Mouse (Mus musculus) intestine, embryonic 14.5 days (tissue): ENCODE measurements around the gene Ugt2b34. TPM values are rescaled to one million over a fixed set of nuclear protein-coding genes. Genes with fewer than 3 reads are reported as not detected.

Experiments used
- ATAC-seq: fragments of 200-750 bp; cut with Nextera tagmentation; replicated peaks from 2 replicates; pipeline ENCODE4 v1.8.0; 2017; ENCODE audit warnings: low read depth, moderate number of reproducible peaks, moderate TSS enrichment, moderate library complexity; ENCODE audit not compliant: low FRiP score, low TSS enrichment
- DNase-seq: peaks from one replicate; pipeline ENCODE4 v3.0.0-alpha.2; 2018; ENCODE audit warnings: low spot score
- H3K27ac ChIP-seq: fragments of 300-500 bp; sonication (generic); 2 replicates; pipeline ENCODE4 v1.5.1; 2014; ENCODE audit warnings: low read depth, mild to moderate bottlenecking, control low read depth
- H3K27me3 ChIP-seq: fragments of 300-500 bp; sonication (generic); replicated peaks from 2 replicates; pipeline ENCODE4 v1.6.1; 2014; ENCODE audit warnings: low read length, control low read depth; ENCODE audit not compliant: control insufficient read depth, insufficient read depth
- H3K36me3 ChIP-seq: fragments of 300-500 bp; sonication (generic); 2 replicates; pipeline ENCODE4 v1.6.1; 2014; ENCODE audit warnings: low read length, control low read depth; ENCODE audit not compliant: control insufficient read depth, insufficient read depth
- H3K4me1 ChIP-seq: fragments of 300-500 bp; sonication (generic); replicated peaks from 2 replicates; pipeline ENCODE4 v1.6.1; 2014; ENCODE audit warnings: low read length, control low read depth, mixed read lengths; ENCODE audit not compliant: control insufficient read depth, insufficient read depth
- H3K4me2 ChIP-seq: fragments of 300-500 bp; sonication (generic); 2 replicates; pipeline ENCODE4 v1.6.1; 2014; ENCODE audit warnings: low read length
- H3K4me3 ChIP-seq: fragments of 300-500 bp; sonication (generic); 2 replicates; pipeline ENCODE4 v1.5.1; 2014; ENCODE audit warnings: low read depth, low read length, control low read depth, mixed read lengths
- H3K9ac ChIP-seq: fragments of 300-500 bp; sonication (generic); 2 replicates; pipeline ENCODE4 v1.6.1; 2014; ENCODE audit warnings: mild to moderate bottlenecking, low read length
- H3K9me3 ChIP-seq: fragments of 300-500 bp; sonication (generic); 2 replicates; pipeline ENCODE4 v1.6.1; 2016; ENCODE audit warnings: low read length, control low read depth; ENCODE audit not compliant: control insufficient read depth
- WGBS: fragments of 180-500 bp; shearing (Covaris S2); extraction: QIAGEN DNeasy Blood & Tissue Kit; methylation state at CpG from one replicate; pipeline ENCODE4 v1.1.7; 2014; 5-methylcytosine and 5-hydroxymethylcytosine counted together
- polyA plus RNA-seq: library from polyadenylated mRNA; unstranded; fragments of >200 nt; fragmentation: Nextera tagmentation; extraction: Ambion mirVana; gene quantifications from 2 replicates; pipeline ENCODE4 v1.2.1, GENCODE M21; 2014

Ugt2b34 gene
- 104 and 105 TPM in 2 replicates for polyA plus RNA-seq

DNA sequence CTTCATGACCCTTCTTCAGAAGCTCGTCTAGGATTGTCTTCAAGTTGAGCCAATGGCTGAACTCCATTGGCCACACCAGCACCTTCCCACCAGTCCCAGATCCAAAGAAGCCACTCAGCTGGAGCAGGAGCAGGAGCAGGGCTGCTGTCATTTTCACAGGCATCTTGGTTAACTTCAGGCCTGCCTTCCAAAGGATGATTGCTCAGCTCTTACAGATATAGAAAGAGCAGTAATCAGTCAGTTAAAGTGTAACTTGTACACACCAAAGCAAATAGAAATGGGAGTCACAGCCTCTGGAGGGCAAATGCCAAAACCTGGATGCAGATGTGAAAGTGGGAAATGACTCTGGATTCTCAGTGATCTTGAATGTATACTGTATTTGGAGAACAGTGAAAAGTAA lies at the start of gene Ugt2b34:
Ugt2b34 (minus strand) TSS at position 180 of the 400 bp plus-strand sequence.
- Histone ChIP-seq H3K36me3 (no peaks in the 10 kb centered on the region), H3K27ac (no peak within 1 kb of the TSS), H3K4me1 (no peaks in the 10 kb centered on the region), H3K27me3 (no peaks in the 10 kb centered on the region), H3K4me3 (peak within 1 kb of the TSS; percentile 41), H3K4me2 (peak within 1 kb of the TSS; percentile 20), H3K9ac (peak within 1 kb of the TSS; percentile 20; the same call in 1 of the 2 replicates), H3K9me3 (no peaks in the 10 kb centered on the region)
- WGBS: 44% methylated on average over 1 of the region's 1 CpGs
- ATAC-seq (peak; percentile 81), DNase-seq (no peak)

DNA sequence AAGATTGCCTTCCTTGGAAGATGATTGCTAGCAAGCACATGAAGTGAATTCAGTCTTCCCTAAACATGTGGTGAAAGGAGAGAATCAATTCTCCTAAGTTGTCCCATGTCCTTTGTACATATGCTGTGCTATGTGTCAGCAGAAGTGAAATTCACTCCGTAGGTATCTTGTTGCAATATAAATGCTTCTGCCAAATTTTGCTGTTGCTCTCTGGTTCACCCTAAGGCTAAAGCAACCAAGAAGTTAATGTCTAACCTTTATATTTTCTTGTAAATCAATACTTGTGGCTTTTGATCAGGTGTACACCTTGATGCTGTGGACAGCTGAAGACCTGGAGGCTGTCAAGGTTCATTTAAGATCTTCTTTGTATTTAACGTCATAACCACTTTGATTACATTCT lies 35.4 kb upstream of the Ugt2b34 start:
- no peak overlapping the region for H3K9ac ChIP-seq
- H3K4me1 ChIP-seq: no peaks in the 10 kb centered on the region
- no peaks in the 10 kb centered on the region for H3K9me3 ChIP-seq
- H3K36me3 ChIP-seq: no peaks in the 10 kb centered on the region
- 69% methylated on average over 2 of the region's 2 CpGs for WGBS
- no peaks in the 10 kb centered on the region for H3K27me3 ChIP-seq
- ATAC-seq (no peak), DNase-seq (no peak)
- no peak overlapping the region for H3K4me2 ChIP-seq
- H3K27ac ChIP-seq: no peak overlapping the region
- H3K4me3 ChIP-seq: no peak overlapping the region

DNA sequence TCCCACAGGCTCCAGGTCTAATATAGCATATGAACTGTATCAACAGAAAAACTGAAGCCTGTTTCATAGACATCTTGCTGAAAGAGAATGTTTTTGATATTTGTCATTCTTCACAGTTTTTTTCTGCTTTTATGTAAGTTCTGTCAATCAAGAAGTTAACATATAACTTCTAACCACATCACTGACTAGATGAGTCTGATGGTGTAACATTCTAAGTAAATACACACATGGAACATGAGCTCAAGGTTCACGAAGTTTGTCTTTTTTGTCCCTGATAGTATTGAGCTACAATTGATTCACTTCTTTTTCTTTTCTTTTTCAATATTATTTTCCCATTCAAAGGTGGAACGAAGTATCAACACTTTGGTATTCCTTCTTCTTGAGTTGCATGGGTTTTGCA lies 19.7 kb upstream of the Ugt2b34 start, which contains the start of gene Ugt2b1:
Ugt2b1 (minus strand) TSS at position 105 of the 400 bp plus-strand sequence.
- no peak within 1 kb of the TSS for H3K4me3 ChIP-seq
- H3K27me3 ChIP-seq: no peaks in the 10 kb centered on the region
- H3K9ac ChIP-seq: no peak within 1 kb of the TSS
- H3K27ac ChIP-seq: no peak within 1 kb of the TSS
- DNase-seq (no peak), ATAC-seq (no peak)
- no peak within 1 kb of the TSS for H3K4me2 ChIP-seq
- 79% methylated on average over 2 of the region's 2 CpGs for WGBS
- H3K36me3 ChIP-seq: no peaks in the 10 kb centered on the region
- H3K9me3 ChIP-seq: no peaks in the 10 kb centered on the region
- H3K4me1 ChIP-seq: no peaks in the 10 kb centered on the region

DNA sequence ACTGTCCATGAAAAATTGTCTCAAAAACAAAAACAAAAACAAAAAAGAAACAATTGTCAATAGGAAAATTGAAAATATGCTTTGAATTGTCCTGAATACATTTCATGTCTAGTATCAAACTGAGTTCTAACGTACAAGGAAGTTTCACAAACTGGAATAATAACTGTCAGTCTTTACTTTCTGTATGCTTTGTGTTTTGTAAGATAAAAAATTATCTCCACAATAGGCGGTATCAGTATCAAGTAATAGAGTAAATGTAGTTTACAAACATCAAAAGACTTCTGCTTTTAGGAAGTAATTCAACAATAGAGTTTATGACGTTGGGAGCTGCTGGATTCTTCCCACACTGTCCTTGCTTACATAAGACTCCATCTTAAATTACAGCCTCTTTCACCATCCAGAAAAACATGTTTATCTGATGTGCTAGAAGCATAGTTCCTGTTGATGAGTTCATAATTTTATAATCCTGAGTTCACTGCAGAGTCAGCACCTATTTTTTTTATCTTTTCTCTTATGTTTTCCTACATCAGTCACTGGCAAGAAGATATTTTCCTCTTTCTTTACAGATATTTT lies 14.0 kb upstream of the Ugt2b34 start:
- Histone ChIP-seq H3K4me1 (no peaks in the 10 kb centered on the region), H3K27me3 (no peaks in the 10 kb centered on the region), H3K4me3 (no peak overlapping the region), H3K36me3 (no peaks in the 10 kb centered on the region), H3K9me3 (no peaks in the 10 kb centered on the region), H3K9ac (no peak overlapping the region), H3K4me2 (no peak overlapping the region), H3K27ac (no peak overlapping the region)
- DNase-seq (no peak), ATAC-seq (no peak)
- 64% methylated on average over 3 of the region's 3 CpGs for WGBS

DNA sequence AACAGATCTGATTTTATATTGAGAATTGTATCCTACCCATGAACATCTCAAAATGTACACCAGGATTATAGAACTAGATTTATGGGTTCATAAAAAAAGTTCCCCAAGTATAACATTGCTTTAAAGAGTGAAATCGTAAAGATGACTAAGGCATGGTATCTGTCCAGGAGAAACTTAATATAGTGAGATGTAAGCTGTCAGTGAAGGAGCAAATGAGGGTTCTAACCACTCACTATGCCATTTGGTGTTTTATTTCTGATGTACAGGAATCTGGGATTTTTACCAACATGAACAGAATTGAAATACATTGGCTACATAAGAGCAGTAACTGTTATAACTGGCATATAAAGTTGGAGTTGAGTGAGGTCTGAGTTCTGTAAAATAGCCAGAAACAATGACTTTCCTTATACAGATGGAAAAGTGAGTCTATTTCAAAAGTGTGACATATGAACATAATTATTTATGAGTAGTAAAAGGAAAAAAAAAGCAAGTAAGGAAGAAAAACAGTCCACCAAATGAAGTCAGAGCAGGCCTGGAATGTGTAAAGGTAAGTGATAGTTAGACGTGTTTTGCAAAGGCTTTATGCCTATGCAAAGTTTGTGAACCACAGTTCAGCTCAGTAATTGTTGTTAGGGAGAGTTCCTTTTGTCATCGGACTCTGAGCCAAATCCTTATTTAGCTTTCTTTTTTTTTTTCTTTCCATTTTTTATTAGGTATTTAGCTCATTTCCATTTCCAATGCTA lies 4.8 kb upstream of the Ugt2b34 start:
- Histone ChIP-seq H3K9me3 (no peaks in the 10 kb centered on the region), H3K36me3 (no peaks in the 10 kb centered on the region), H3K9ac (no peak overlapping the region), H3K27me3 (no peaks in the 10 kb centered on the region), H3K27ac (no peak overlapping the region), H3K4me1 (no peaks in the 10 kb centered on the region), H3K4me2 (no peak overlapping the region), H3K4me3 (no peak overlapping the region)
- DNase-seq (no peak), ATAC-seq (no peak)
- 58% methylated on average over 3 of the region's 3 CpGs for WGBS

DNA sequence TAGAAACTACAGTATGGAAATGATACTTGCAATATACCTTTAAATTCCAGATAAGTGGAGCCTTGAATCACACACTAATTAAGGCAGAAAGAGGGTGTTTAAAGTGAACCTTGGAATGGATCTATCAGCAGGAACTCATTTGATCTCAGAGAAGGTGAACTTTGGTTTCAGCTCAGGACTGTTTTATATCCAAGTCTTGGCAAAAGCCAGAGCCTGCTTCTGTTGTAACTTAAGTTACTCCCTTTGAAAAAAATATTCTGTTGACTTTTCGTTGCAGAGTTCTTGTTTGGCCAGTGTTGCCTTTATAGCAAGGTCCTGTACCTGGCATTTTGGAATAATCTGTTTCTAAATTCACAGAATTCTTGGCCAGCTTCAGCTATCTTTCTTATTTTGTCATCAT lies 4.0 kb upstream of the Ugt2b34 start:
- WGBS: 34% methylated on average over 1 of the region's 1 CpGs
- ATAC-seq: 0 out of 2 replicates have a peak, but pooled peaks have one; percentile 23
- DNase-seq: no peak
- no peak overlapping the region for H3K9ac ChIP-seq
- no peak overlapping the region for H3K4me2 ChIP-seq
- H3K9me3 ChIP-seq: no peaks in the 10 kb centered on the region
- H3K27ac ChIP-seq: no peak overlapping the region
- H3K27me3 ChIP-seq: no peaks in the 10 kb centered on the region
- H3K4me1 ChIP-seq: no peaks in the 10 kb centered on the region
- H3K36me3 ChIP-seq: no peaks in the 10 kb centered on the region
- no peak overlapping the region for H3K4me3 ChIP-seq

DNA sequence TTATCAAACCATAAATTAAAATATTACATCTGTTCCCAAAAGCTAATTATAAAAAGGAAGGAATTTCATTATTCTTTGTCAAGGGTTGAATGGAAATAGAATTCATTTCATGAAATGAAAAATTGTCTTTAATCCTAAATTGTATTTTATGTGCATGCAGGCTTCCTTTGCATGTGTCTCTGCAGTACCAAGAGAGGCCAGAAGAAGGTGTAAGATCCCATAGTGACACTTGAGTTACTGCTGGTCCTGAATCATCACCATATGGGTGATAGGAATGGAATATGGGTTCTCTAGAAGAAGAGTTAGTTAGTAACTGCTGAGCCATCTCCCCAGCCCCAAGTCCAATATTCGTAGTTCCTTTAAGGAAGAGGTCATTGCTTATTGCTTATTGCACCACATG lies 16.8 kb downstream of the Ugt2b34 start:
- no peak overlapping the region for H3K9ac ChIP-seq
- no peak for DNase-seq
- peaks cover 8% of the 10 kb centered on the region; the same call in 1 of the 2 replicates for H3K9me3 ChIP-seq
- H3K4me2 ChIP-seq: no peak overlapping the region
- H3K4me1 ChIP-seq: no peaks in the 10 kb centered on the region
- no peak overlapping the region for H3K4me3 ChIP-seq
- H3K27ac ChIP-seq: no peak overlapping the region
- WGBS: 94% methylated on average over 1 of the region's 1 CpGs
- peaks cover 11% of the 10 kb centered on the region; the same call in 1 of the 2 replicates for H3K36me3 ChIP-seq
- ATAC-seq: no peak
- H3K27me3 ChIP-seq: no peaks in the 10 kb centered on the region

DNA sequence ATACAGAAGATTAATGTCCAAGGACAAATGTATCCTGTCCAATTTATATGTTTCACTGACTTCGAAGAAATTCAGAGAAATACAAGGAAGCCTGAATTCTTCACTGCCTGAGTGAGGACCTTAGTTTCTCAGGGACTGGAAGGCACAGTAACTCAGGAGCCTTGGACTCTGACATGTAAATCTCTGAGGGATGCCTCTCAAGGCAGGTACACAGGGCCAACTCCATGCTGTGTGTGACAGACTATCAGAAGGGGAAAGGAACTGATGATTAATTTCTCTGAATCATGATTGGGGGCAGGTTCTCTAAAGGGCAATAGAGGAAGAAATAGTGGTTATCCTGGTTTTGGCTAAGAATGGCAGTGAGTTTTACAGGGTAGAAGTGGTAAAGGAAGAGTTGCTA lies 18.3 kb downstream of the Ugt2b34 start:
- Histone ChIP-seq H3K4me3 (no peak overlapping the region), H3K27me3 (no peaks in the 10 kb centered on the region), H3K36me3 (peaks cover 8% of the 10 kb centered on the region; the same call in 1 of the 2 replicates), H3K27ac (no peak overlapping the region), H3K9ac (no peak overlapping the region), H3K4me1 (no peaks in the 10 kb centered on the region), H3K9me3 (no peaks in the 10 kb centered on the region), H3K4me2 (no peak overlapping the region)
- DNase-seq (no peak), ATAC-seq (peak; percentile 38; the same call in 1 of the 2 replicates)
- WGBS: 74% methylated on average over 1 of the region's 1 CpGs
